Mouse (Mus musculus) left cerebral cortex, postnatal 10 days (tissue): Measurements from ENCODE around the gene Rxylt1. TPM values are rescaled to one million over a fixed set of nuclear protein-coding genes. Genes with fewer than 3 reads are reported as not detected.

Experiments
- DNase-seq, 2 experiments: peaks; one replicate each; pipeline ENCODE4 v3.0.0; 2021 to 2022; ENCODE audit warnings: low spot score in 2 of 2, mixed read lengths in 1 of 2; ENCODE audit errors: extremely low spot score in 1 of 2
- intact Hi-C: fragments of 180-260 bp; cut with DNase I; formaldehyde crosslinking; loops from one replicate; pipeline ENCODE4 v1.15.1; 2025
- total RNA-seq, 2 experiments: library from RNA; stranded (reverse); gene quantifications; 2 replicates each; pipeline ENCODE4 v1.2.3; 2021

Rxylt1 gene
- total RNA-seq, 2 experiments from 2014 or later = 42.0 to 46.6 TPM

DNA sequence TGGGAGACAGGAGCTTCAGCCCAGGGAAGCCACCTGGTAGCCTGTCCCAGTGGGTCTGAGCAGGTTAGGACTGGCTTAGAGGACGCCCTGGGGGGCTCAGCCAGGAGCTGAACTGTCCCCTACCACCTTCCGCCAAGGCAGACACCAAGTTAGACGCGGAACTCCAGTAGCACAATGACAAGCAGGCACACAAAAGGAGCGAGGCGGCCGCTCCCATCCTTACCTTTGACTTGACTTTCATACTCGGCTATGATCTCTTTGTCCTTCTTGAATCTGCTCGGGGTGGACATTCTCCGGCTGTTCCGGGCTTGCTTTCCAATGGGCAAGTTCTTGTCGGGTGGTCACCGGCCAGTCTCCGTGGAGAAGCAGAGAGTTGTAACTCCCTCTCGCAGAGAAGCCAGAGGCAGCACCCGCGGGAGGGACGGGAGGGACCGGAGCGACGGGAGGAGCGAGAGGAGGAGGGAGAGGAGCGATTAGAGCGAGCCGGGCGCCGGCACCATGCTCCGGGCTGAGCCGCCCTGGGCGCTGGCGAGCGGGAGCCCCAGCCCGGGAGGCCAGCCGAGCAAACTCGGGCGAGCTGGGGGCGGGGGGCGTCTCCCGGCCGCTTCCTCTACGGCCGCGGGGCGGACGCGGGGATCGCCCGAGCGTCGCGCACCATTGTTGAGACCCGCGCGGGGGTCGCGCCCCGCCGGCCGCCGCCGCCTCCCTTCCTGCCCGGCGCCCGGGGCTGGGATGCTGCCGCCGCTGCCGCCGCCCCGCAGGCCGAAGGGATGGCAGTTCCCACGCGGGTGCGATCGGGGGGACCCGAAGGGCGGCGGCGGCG lies 50.1 kb downstream of the Rxylt1 start, which contains the start of gene Srgap1:
Gene Srgap1, minus strand, starts transcription at position 412 of the 823 bp plus-strand sequence.
- intact Hi-C loops = loop anchor here (5.0 to 10.0 kb wide), 2 partner anchors 212 to 275 kb away; no protein-coding TSS in a partner anchor

DNA sequence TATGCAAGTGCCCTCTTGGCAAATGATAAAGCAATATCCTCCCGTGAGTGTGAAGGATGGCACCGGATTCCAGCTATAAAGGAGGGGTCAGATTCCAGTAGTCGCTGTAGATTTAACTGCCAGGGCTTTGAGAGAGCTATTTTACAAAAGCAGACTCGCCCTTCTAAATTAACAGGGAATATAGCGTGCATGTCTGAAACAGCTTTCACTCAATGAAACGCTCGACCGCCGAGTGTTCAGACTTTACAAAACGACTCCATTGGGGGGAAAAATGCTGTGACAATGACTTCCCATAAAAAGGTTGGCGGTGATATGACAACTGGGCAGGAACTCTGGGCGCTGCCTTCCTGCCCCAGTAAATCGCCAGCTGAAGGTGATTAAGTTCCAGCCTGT lies 50.7 kb downstream of the Rxylt1 start:
- no peak for DNase-seq
- intact Hi-C loops = loop anchor here (5.0 to 10.0 kb wide), 2 partner anchors 212 to 274 kb away; no protein-coding TSS in a partner anchor

More for the DNA sequence above, 50.1 kb downstream of the Rxylt1 start, which contains the start of gene Srgap1:
- DNase-seq = peak; percentile 38 to 77

DNA sequence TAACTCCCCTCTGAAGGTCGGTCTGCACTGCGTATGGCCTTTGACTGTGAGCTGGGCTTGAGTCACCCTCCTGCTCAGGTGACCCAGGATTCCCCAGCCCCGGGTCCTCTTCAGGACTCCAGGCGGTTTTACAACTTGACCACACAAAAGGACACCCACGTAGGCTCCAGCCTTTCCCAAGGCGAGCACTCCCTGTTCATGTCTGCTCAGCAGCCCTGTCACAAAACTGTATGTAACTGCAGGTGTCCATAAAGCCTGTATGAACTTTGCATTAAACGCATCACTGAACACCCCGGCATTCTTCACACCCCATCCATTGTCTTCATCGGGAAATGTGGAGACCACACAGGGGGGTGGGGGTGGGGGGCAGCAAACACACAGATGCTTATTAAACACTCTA lies 51.2 kb downstream of the Rxylt1 start:
- DNase-seq = no peak
- intact Hi-C loops = loop anchor here (5.0 to 10.0 kb wide), 2 partner anchors 211 to 274 kb away; no protein-coding TSS in a partner anchor

GRCm38 (mm10) chr10:122044926-122045325 lies 52.2 kb downstream of the Rxylt1 start:
- no peak for DNase-seq
- intact Hi-C loops = loop anchor here (5.0 to 10.0 kb wide), 2 partner anchors 210 to 273 kb away; no protein-coding TSS in a partner anchor

DNA sequence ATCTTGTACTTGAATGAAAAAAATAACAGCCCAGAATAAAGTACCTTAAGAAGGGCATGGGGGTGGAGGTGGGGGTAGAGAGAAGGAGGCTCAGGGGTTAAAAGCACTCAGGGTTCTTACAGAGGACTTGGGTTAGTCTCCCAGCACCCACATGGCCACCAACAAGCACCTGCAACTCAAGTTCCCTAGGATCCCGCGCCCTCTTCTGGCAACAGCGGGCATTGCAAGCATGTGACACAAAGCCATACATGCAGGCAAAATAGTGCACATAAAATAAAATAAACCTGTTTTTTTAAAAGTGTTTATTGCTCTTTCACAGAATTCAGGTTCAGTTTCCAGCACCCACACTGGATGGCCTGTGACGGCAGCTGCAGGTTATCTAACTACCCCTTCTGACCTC lies 56.8 kb downstream of the Rxylt1 start:
- DNase-seq = no peak

DNA sequence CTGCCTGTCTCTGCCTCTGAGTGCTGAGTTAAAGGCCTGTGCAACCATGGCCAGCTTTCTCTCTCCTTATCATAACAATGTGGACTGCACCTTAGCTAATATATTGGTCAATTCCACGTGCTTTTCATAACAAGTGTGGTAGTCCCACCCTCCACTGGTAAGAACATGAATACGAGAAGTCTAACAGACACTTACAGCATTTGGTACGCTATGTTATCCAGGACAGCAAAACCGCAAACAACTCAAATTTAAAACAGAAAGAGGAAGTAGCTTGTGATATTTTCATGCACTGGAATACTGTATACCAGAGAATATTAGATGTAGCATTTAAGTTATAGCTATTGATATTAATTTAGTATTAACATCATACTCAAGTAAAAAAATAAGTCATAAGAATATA lies 57.6 kb downstream of the Rxylt1 start:
- intact Hi-C loops = no loop called here
- DNase-seq = no peak

More for the DNA sequence above, 56.8 kb downstream of the Rxylt1 start:
- intact Hi-C loops = loop anchor here (10.0 kb wide), 1 partner anchor 206 kb away; no protein-coding TSS in a partner anchor

DNA sequence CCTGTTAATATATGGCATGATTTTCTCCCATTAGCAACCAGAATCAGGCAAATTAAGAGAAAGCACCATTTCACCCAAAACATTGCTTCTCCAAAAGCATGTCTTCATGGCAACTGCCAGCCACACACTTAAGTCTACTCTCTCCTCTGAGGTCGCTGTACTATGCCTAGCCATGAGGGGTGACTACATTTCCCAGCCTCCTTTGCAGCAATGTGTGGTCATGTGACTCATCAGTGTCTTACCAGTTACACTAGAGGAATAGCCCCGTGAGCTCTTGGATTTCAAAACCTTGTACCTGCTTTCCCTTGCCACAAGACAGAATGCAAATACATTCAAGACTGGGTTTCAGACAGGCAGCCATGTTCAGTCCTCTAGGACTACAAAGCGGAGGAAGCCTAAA lies 58.6 kb downstream of the Rxylt1 start:
- DNase-seq = no peak
- intact Hi-C loops = no loop called here

DNA sequence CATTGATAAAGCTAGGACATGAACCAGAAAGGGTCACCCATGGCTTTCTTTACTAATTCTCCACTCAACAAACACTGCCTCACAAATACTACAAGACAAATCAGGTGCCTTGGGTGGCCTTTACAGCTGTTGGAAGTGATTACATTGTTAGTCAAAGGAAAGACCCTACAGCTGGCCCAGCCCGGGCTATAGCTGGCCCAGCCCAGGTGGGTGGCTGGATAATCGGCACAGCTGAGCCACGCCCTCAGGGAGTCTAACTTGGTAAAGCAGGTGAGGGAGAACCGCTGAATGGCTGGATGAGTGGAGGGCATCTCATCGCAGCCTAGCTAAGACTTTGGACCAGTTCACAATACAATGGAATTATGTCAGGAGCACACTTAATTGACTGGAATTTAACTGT lies 63.9 kb downstream of the Rxylt1 start:
- intact Hi-C loops = no loop called here
- DNase-seq = no peak

GRCm38 (mm10) chr10:122030420-122030819 lies 66.8 kb downstream of the Rxylt1 start:
- intact Hi-C loops = no loop called here
- no peak for DNase-seq

DNA sequence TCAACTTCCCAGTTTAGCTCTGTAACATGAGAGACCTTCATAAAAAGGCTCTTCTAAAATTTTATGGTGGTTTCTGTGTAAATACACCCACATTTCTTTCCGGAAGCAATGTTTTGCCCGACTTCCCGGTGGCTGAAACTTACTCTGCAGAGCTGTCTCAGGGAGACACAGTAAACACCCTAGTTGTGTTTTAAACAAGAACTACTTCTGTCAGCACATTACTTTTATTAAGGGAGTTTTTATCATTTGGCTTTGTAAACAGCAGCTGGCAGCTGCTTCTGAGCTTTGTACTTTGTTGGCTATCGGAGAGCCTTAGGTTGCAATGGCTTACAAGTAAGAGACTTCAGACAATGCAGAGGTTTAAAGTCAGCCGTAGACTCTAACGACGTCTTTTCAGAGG lies 67.4 kb downstream of the Rxylt1 start:
- intact Hi-C loops = no loop called here
- DNase-seq = no peak

Other genes starting within 250 kb of the Rxylt1 start
- gene Srgap1, start 50.1 kb downstream of the Rxylt1 start, total RNA-seq = 10 to 100 TPM; 25.9 to 26.7 TPM